Mouse (Mus musculus) Muller cell, postnatal 12 days (primary cell): Measurements from ENCODE around the gene Gvin1.
A peak's percentile ranks its signal among the peaks of the same experiment; 100 is the strongest.
"Not testable (repeated sequence)": the region's sequence is repeated elsewhere in the genome, so short reads cannot be mapped to it uniquely, and the experiment has no call there.

Experiments used
- DNase-seq: peaks from one replicate; pipeline ENCODE4 v3.0.0-alpha.2; 2015; ENCODE audit errors: inconsistent ontology term

Gene Gvin1

DNA sequence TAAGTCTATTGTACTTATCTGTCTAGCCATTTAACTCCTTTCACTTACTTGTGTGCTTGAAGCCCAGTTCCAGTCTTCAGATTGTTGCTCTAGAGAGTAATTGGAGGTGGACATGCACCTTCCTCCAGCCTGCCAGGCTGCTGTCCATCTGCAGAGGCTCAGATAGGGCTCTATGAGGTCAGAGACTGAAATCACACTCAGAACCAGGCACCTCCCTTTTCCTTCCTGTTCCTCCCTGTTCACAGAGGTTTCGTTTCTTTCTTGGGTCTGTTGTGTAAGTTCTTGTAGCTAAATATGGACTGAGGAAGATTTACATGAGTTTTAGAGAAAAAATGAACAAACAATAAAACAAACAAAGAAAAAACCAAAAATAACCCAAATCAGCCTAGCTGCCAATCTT lies at the start of gene Gvin1:
Gvin1 (minus strand) TSS at position 150 of the 400 bp plus-strand sequence.
- DNase-seq = not testable (repeated sequence)

DNA sequence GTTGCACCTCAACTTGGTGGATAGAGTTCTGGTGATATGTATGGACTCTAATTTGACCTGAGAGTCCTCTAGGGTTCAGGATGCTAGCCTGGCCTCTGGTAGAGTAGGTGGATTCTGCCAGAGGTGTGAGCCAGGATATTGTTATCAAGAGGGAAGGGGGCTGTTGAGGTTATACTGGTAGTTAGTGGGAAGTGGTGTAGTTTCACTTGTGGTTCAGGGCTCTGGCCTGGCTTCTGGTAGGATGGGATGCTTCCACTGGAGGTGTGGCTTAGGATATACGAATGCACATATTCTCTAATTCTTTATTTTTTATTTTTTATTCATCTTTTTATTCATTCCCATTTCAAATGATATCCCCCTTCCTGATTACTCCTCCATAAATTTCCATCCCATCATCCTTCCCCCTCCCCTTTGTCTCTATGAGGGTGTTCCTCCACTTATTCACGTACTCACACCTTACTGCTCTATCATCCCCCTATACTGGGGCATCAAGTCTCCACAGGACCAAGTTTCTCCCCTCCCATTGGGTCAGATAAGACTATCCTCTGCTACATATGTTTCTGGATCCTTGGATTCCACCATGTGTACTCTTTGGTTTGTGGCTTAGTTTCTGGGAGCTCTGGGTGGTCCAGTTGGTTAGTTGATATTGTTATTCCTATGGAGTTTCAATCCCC lies 36.9 kb upstream of the Gvin1 start:
- DNase-seq = no peak

DNA sequence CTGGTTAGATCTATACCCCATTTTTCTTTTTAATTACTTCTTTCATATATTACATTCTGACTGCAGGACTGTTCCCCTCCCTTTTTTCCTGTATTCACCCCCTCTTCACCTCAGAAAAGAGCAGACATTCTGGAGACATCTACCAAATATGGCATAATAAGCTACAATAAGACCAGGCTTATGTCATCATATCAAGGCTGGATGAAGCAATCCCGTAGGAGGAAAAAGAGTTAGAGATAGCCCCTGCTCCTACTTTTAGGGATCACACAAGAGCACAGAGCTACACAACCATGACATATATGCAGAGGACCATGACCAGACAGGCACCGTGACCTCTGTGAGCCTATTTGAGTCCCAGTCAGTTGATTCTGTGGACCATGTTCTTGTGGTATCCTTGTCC lies 33.8 kb upstream of the Gvin1 start:
- DNase-seq = no peak

DNA sequence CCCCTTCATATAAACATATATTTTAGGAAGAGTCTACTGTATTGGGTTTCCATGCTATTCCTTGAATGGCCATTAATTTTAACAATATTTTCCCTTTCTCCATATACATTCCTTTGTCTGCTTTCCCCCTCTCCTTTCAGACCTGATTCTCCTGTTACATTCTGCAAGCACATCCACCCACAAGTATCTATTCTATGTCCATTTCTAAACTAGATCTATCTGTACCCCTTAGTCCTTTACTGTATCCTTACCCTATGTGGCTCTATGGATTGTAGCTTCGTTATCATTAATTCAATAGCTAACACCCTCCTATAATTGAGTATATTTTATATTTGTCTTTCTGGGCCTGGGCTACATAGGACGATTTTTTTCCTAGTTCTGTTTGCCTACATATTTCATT lies 33.1 kb upstream of the Gvin1 start:
- DNase-seq = no peak

DNA sequence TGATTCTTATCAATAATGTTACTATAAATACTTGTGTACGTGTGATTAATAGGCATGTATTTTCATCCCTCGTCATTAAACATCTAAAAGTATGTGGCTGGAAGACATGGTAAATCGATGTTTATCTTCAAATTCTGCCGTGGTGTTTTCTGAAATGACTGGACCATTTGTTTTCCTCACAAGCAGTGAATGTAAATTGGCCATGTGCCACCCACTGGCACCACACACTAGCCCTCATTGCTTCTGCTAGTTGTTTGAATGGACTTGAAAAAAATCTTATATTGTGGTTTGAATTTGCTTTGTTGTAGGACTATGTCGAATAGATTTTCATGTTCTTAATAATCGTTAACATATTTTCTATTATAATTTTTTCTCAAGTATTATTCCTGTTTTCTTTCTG lies 30.5 kb upstream of the Gvin1 start:
- DNase-seq = peak; percentile 80

DNA sequence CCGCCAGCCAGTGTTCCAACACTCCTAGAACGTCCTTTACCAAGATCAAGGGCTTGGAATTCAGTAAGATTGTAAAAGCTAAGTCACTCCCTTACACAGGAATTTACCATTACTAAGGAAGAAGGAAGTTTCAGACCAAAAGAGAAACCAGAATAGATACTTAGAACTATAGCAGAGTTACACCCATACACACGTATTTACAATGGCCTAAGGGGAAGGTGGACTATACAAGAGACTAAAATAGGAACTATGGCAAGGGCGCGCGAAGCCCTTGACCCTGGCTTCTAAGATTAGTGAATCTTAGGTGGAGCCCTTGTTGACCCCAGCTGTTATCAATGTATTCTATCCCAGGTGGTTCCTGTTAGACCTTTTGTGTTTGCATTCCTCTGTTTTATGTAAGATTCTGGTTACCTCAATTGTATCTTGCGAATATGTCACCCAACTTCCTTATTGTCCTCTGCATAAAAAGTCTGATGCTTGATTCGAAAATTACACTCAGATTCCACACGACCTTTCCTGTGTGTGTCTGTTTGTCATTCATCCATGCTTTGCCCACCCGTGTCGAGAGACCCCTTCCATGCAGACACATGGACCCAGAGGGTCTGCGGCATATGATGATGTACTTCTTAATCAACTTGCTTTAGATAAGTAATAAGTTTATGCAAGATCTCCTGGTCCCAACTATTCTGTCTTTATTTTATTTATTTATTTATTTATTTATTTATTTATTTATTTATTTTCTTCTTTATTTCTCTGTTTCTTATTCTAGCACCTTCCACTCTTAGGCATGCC lies 25.6 kb upstream of the Gvin1 start:
- DNase-seq = not testable (repeated sequence)

DNA sequence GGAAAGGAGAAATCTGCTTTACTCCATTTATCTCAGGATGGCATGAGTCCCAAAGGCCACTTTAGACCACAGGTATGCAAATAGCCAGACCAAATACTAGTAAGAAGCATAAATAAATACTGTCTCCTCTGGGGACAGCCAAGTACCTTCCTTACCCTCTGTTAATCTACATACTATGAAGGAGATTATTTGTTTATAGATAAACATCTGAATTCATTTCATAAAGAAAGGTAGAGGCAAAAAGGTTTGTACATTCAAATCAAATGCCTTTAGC lies 22.0 kb upstream of the Gvin1 start:
- no peak for DNase-seq

DNA sequence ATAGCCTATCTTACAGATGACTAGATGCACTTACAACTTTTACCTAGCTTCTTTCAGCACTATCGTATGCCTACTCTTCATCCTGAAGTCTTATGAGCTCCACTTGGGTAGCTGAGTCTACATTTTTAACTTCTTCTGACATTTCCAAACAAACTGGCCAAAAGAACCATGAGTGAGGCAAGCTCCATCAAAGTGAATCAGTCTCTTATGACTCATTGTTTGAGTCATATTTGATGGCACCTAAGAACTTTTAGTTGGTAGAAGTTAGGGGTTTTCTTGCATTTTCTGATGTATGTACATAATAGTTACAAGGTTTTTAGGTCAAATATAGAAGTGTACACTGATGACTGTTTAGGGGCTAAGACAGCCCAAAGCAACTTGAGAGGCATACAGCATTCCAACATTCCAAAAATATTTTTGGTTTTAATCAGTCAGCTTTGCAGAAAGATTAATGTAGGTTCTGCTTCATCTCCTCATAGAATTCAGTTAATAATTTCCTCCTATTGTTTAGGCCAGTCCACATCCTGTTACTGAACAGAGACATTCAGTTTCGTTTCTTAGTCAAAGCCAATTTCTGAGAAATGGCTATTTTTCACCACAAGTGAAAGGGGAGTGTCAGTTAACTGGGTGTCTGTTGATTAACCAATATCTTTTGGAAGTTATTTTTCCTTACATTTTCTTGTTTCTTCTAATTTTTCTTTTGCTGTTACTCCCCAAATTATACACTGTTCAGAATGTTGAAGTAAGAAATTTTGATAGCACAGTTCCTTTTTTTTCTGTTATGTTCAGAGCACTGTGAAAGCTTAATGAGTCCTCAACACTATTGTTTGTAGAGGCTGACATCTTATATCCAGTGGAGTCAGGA lies 21.4 kb upstream of the Gvin1 start:
- DNase-seq = peak; percentile 96

DNA sequence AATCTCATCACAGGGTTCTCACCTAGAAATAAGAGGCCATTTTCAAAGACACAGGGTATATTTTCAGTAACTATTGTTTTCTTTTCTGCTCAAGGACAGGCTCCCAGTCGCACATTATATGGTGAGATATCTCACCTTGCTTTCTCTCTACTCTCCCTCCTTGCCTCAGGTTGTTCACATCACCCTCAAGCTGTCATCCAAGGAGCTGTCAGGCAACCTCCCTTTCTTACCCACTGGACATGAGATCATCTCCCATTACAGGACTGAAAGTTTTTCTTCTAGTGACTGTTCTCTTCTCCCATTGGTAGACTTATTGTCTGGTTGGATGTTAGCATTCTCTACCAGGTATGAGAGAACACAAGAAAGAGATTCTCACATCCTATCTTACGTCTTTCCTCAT lies 20.5 kb upstream of the Gvin1 start:
- DNase-seq = no peak

DNA sequence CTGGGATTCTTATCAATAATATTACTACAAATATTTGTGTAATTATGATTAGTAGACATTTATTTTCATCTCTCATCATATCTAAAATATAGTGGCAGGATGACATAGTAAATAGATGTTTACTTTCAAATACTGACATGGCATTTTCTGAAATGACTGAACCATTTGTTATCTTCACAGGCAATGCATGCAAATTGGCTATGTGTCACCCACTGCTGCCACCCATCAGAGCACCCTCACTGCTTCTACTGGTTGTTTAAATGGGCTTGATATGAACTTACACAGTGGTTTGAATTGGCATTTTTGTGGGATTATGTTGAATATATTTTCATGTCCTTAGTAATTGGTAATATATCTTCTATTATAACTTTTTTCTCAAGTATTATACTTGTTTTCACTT lies 784 bp upstream of the Gvin1 start:
- DNase-seq = not testable (repeated sequence)

DNA sequence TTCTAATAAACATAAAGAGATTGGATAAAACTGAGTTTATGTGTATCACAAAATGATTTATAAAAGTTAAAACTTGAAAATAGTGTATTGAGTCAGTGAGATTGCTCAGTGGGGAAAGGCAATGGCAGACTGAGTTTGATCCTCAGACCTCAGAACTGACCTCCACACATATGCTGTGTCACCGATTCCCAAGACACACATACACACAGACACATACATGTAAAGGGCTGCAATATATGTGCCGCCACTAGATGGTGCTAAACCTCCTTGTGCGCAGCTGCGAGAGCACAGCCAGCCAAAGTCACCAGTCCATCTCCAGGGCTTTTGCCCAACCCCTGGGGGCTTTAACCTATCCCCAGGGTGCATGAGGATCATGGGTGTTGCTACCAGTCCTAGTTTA lies 1.4 kb downstream of the Gvin1 start:
- DNase-seq = not testable (repeated sequence)

DNA sequence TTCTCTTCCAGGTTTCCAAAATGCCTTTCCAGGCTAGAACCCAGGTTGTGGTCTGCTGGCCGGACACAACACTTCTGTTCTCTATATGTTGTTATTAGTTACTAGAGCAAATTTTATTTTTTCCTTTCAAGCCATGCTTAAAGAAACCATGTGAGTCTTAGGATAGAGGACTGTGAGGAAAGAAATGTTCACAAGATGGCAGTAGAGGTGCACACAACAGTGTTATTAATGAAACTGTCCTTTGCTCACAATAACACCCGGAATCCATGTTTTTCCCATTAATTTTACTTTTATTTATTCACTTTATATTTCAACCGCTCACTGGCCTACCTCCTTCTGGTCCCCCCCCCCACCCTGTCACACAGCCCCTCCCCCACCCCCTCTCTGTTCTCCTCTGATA lies 8.5 kb downstream of the Gvin1 start:
- not testable (repeated sequence) for DNase-seq

DNA sequence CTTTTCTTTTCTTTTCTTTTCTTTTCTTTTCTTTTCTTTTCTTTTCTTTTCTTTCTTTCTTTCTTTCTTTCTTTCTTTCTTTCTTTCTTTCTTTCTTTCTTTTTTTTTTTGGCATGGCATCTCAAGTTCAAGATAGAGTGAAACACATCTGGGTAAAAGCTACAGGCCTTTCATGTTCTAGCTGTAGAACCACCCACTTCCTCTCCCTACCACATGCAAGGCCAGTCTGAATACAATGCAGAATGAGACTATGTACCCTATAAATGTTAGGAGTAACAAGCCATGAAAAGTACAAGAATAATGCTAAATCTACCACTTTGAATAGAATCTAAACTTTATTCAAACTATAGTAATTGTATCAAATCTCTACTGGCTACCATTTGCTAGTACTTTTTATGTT lies 38.1 kb downstream of the Gvin1 start:
- not testable (repeated sequence) for DNase-seq

DNA sequence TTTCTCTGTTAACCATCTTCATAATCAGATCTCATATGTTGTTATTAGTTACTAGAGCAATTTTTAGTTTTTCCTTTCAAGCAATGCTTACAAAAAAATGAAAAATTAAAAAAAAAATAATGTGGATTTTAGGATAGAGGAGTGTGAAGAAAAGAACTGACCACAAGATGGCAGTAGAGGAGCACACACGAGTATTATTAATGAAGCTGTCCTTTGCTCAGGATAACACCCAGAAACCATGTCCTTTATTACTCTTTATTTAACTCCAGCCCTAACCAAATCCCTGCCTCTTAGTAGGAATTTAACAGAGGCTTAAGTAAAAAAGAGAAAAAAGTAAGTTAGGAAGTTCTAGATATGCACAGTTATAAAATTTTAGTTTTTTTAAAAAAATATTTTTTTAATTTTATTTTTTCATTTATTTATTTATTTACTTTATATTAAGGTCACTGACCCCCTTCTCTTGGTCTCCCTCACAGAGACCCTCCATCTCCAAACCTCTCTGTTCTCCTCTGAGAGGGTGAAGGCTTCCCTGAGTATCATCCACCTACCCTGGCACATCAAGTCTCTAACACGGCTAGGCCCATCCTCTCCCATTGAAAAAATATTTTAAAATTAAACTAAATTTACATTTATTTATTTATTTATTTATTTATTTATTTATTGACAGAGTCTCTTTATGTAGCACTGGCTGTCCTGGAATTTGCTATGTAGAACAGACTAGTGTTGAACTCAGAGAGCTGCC lies 69.9 kb downstream of the Gvin1 start:
- not testable (repeated sequence) for DNase-seq

DNA sequence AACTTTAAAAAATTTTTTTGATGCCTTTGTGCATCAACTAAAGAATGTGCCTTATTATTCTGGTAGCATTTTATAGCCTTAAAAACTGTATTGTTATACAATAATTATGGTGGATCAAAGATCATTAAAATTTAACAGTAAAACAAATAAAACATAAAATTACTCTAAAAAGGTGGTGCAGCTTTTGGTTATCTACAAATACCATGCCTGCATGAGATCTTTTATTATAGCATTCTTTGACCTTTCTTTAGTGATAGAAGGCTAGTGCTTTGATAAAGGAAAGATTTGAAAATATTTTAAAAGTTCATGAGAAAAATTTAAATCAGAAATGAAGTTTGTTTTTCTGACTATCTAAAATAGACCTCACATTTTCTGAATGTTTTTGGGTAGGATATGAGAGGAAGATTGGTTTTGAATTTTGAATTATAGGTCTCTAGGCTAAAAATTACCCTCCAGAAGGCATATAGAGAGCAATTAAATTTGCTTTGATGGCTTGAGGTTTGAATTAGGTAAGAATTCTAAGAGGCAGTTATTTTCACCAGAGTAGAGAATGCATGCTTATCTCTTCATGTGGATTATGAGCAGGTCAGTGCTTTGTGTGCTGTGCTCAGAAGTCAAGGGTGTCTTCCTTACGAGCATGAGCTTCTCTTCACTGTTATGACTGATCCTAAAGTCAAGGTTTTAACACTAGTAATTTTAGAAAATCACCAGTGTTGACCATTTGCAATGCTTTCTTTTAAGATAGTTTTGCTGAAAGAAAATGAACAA lies 73.8 kb downstream of the Gvin1 start:
- not testable (repeated sequence) for DNase-seq

DNA sequence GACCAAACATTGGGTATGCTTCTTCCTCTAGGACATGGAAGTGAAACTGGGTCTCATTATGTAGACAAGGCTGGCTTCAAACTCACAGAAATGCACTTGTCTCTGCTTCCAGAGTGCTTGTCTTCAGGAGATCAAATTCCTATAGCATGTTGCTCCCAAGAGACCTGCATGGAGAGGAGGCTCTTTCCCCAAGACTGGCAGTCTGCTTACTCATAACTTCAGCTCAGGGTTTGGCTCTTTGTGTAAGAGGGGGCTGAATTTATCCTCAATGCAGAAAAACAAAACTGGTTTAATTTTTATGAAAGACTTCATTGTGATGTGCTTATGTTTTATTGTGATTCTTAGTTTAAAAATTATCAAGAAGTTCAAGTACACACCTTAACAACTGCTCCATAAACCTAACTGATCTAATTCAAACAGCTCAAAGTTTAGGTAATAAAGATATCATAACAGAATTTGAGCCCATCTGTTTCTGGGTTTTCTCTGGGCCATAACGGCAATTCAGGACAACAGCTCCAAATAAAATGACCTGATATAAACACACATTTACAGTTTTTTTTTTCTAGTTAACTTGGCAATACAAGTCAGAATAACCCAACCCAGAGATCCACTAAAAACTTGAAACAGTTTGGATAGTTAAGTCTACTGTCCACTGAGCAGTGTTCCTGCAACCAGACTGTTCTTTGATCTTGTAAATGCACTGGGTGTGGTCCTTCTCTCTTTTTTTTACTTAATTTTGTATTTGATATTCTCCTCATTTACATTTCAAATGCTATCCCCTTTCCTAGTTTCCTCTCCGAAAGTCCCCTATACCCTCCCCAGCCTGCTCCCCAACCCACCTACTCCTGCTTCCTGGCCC lies 97.8 kb downstream of the Gvin1 start:
- not testable (repeated sequence) for DNase-seq
